Mouse (Mus musculus): ENCODE data around the gene Lonp2.

GRCm38 (mm10) chr8:86756948-86757733 lies 133.3 kb downstream of the Lonp2 start:
- TF ChIP-seq POLR2A (IDR thresholded peaks at IDR 0.05; ENCODE audit: borderline replicate concordance, low read depth, low read length) (no peak), CTCF (IDR thresholded peaks at IDR 0.05; ENCODE audit: low read depth, low read length) (no peak)

Data from bone marrow macrophage, adult 2 months (primary cell).